Mouse (Mus musculus) retina, postnatal 7 days (tissue): ENCODE data around the gene Vps29.

ENCODE experiments used
- DNase-seq: peaks from one replicate; pipeline ENCODE4 v3.0.0-alpha.2; 2012; ENCODE audit warnings: low read depth, low spot score

The Vps29 gene

GRCm38 (mm10) chr5:122399871-122400270, 45.7 kb downstream of the Vps29 start:
- DNase-seq = no peak

- DNase-seq = no peak
These were observed 46.6 kb downstream of the Vps29 start for GRCm38 (mm10) chr5:122400628-122401302.

GRCm38 (mm10) chr5:122401303-122401640, 47.1 kb downstream of the Vps29 start:
- no peak for DNase-seq

- DNase-seq = no peak
These were observed 48.0 kb downstream of the Vps29 start for GRCm38 (mm10) chr5:122402160-122402559.

GRCm38 (mm10) chr5:122402772-122403171, 48.6 kb downstream of the Vps29 start:
- no peak for DNase-seq

- DNase-seq = no peak
These were observed 49.2 kb downstream of the Vps29 start for GRCm38 (mm10) chr5:122403362-122403761.

- DNase-seq = no peak
These were observed 51.4 kb downstream of the Vps29 start for GRCm38 (mm10) chr5:122405537-122405936.

- DNase-seq = no peak
These were observed 55.8 kb downstream of the Vps29 start for GRCm38 (mm10) chr5:122409692-122410645.

- DNase-seq = no peak
These were observed 57.7 kb downstream of the Vps29 start for GRCm38 (mm10) chr5:122411892-122412291.

GRCm38 (mm10) chr5:122412826-122413225, 58.7 kb downstream of the Vps29 start:
- DNase-seq = no peak

GRCm38 (mm10) chr5:122414351-122414750, 60.2 kb downstream of the Vps29 start:
- DNase-seq = no peak
